Mouse (Mus musculus) midbrain, postnatal 0 days (tissue): ENCODE results near the gene Rffl. TPM values are rescaled to one million over a fixed set of nuclear protein-coding genes. Genes with fewer than 3 reads are reported as not detected.

Experiments
- ATAC-seq: fragments of 200-750 bp; cut with Nextera tagmentation; 2 replicates; pipeline ENCODE4 v1.8.0; 2017; ENCODE audit warnings: moderate number of reproducible peaks, mild to moderate bottlenecking, moderate TSS enrichment, moderate library complexity; ENCODE audit not compliant: low FRiP score
- DNase-seq: peaks from one replicate; pipeline ENCODE4 v3.0.0-alpha.2; 2015; ENCODE audit warnings: low spot score
- H3K27ac ChIP-seq: fragments of 300-500 bp; sonication (generic); 2 replicates; pipeline ENCODE4 v1.5.1; 2014; ENCODE audit warnings: low read depth, mild to moderate bottlenecking, low read length, mixed read lengths
- H3K27me3 ChIP-seq: fragments of 300-500 bp; sonication (generic); 2 replicates; pipeline ENCODE4 v1.6.1; 2014; ENCODE audit warnings: low read length, control low read depth, mixed read lengths; ENCODE audit not compliant: insufficient read depth
- H3K36me3 ChIP-seq: fragments of 300-500 bp; sonication (generic); 2 replicates; pipeline ENCODE4 v1.6.1; 2014; ENCODE audit warnings: low read length, control low read depth, mixed read lengths; ENCODE audit not compliant: insufficient read depth
- H3K4me1 ChIP-seq: fragments of 300-500 bp; sonication (generic); 2 replicates; pipeline ENCODE4 v1.6.1; 2014; ENCODE audit warnings: mild to moderate bottlenecking, control low read depth, antibody characterized with exemption, low read length, mixed read lengths; ENCODE audit not compliant: insufficient read depth
- H3K4me2 ChIP-seq: fragments of 300-500 bp; sonication (generic); 2 replicates; pipeline ENCODE4 v1.6.1; 2014; ENCODE audit warnings: low read depth, mild to moderate bottlenecking, low read length, mixed read lengths; ENCODE audit not compliant: poor library complexity, severe bottlenecking
- H3K4me3 ChIP-seq: fragments of 300-500 bp; sonication (generic); 2 replicates; pipeline ENCODE4 v1.5.1; 2014; ENCODE audit warnings: low read depth, mild to moderate bottlenecking, low read length, moderate library complexity
- H3K9ac ChIP-seq: fragments of 300-500 bp; sonication (generic); replicated peaks from 2 replicates; pipeline ENCODE4 v1.6.1; 2014; ENCODE audit warnings: mild to moderate bottlenecking, low read length, moderate library complexity, mixed read lengths; ENCODE audit not compliant: poor library complexity, severe bottlenecking
- H3K9me3 ChIP-seq: fragments of 300-500 bp; sonication (generic); 2 replicates; pipeline ENCODE4 v1.6.1; 2016; ENCODE audit warnings: low read length, control low read depth
- CTCF ChIP-seq: IDR thresholded peaks from 2 replicates; pipeline ENCODE4 v1.5.1; 2016; ENCODE audit warnings: antibody characterized with exemption, mild to moderate bottlenecking
- WGBS: fragments of 180-500 bp; shearing (Covaris S2); extraction: QIAGEN DNeasy Blood & Tissue Kit; methylation state at CpG from one replicate; pipeline ENCODE4 v1.1.7; 2014; 5-methylcytosine and 5-hydroxymethylcytosine counted together
- polyA plus RNA-seq: library from polyadenylated mRNA; unstranded; fragments of >200 nt; fragmentation: Nextera tagmentation; extraction: Ambion mirVana; gene quantifications from 2 replicates; pipeline ENCODE4 v1.2.1, GENCODE M21; 2015
- total RNA-seq: library from RNA; depleted of rRNA; stranded (reverse); fragments of >200 nt; gene quantifications from 2 replicates; pipeline ENCODE4 v1.2.3, GENCODE M21; 2014

Rffl gene
- total and polyA plus RNA-seq, 2 experiments from 2014 or later: 2.0 TPM

DNA sequence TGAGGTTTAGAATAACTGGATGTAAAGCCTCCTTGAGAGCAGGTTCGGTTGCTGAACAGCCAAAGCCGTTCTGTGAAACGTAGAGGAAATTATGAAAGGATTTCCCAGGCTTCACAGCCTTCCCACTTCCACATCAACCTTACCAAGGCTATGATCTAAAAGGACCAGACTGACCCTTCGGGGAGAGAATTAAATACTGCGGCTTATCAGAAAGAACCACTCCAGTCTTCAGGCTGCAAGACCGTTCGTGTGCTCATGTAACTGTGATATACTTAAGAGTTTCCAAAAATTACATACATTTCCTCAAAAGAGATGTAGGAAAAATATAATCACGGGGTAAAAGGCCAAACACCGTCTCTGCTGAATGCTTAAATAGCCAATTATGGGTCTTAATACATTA lies 8.4 kb downstream of the Rffl start:
- Histone ChIP-seq H3K9ac (no peak overlapping the region), H3K27ac (no peak overlapping the region), H3K36me3 (no peaks in the 10 kb centered on the region), H3K4me3 (no peak overlapping the region), H3K4me1 (no peaks in the 10 kb centered on the region), H3K4me2 (no peak overlapping the region), H3K27me3 (no peaks in the 10 kb centered on the region), H3K9me3 (no peaks in the 10 kb centered on the region)
- ATAC-seq: no peak
- no peak for TF ChIP-seq CTCF
- no peak for DNase-seq
- 51% methylated on average over 9 of the region's 9 CpGs for WGBS

DNA sequence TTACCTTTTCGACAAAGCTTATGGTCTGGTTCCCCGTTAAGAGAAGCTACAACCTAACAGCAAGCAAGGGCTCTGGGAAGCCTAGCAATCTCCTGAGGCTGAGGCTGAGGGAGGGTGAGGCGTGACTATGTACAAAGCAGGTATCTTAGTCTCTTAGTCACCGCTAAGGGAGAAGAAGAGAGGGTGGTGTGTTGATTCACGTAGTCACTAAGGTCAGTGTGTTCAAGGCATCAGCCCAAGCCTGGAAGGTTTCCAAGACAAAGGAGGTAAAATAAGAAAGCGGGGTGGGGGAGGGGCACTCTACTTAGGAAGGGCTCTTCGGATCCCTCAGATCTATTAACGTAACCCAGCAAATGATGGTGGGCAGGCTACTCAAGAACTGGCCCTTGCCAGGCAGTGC lies 9.5 kb downstream of the Rffl start:
- H3K9me3 ChIP-seq: no peaks in the 10 kb centered on the region
- H3K4me3 ChIP-seq: no peak overlapping the region
- no peak overlapping the region for H3K9ac ChIP-seq
- no peaks in the 10 kb centered on the region for H3K27me3 ChIP-seq
- H3K27ac ChIP-seq: no peak overlapping the region
- no peak overlapping the region for H3K4me2 ChIP-seq
- 73% methylated on average over 8 of the region's 8 CpGs for WGBS
- H3K4me1 ChIP-seq: no peaks in the 10 kb centered on the region
- ATAC-seq: no peak
- no peak for TF ChIP-seq CTCF
- no peaks in the 10 kb centered on the region for H3K36me3 ChIP-seq
- DNase-seq: no peak

DNA sequence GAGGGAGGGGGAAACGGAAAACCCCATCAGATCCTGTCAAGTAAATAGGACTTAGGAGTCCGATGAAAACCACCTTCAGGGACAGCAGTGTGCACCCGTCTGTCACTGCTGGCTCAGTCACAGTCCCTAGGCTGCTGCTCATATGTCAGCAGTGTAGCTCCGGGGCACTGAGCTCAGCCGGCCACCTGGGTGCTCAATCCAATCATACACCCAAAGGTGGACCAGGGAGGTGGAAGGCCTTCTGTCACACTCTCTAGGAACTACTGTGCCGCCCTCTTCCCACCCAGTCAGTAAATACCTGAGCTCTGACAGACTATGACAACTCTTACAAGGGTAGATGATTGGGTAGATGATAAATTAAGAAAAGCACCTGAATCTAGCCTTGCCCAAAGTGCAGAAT lies 10.3 kb downstream of the Rffl start:
- DNase-seq: no peak
- WGBS: 80% methylated on average over 6 of the region's 6 CpGs
- Histone ChIP-seq H3K4me3 (no peak overlapping the region), H3K4me2 (no peak overlapping the region), H3K4me1 (no peaks in the 10 kb centered on the region), H3K27me3 (no peaks in the 10 kb centered on the region), H3K9ac (no peak overlapping the region), H3K36me3 (no peaks in the 10 kb centered on the region), H3K27ac (no peak overlapping the region), H3K9me3 (no peaks in the 10 kb centered on the region)
- ATAC-seq: no peak
- TF ChIP-seq CTCF: no peak

DNA sequence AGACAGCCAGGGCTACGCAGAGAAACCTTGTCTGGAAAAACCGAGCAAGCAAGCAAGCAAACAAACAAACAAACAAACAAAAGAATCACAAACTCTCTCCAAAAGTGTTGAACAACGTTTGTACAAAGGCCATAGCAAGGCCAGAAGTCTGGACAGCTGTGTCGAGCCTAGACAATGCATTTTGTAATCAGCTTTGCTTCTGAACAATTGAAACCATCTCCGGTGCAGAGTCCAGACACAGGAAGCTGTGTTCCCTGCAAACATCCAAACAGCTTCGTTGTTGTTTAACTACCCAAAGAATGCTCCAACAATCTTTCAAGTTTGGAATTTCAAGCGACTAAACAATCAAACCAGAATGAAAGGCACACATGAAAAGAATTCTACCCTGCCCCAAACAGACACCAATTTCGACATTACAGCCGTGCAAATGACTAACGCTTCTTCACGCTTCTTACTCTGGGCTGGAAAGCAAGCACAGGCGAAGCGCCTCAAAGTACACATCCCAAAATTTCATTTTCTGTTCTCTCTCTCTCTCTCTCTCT lies 13.6 kb downstream of the Rffl start:
- H3K4me1 ChIP-seq: no peaks in the 10 kb centered on the region
- H3K4me3 ChIP-seq: no peak overlapping the region
- no peaks in the 10 kb centered on the region for H3K9me3 ChIP-seq
- H3K27me3 ChIP-seq: no peaks in the 10 kb centered on the region
- no peak overlapping the region for H3K27ac ChIP-seq
- no peak overlapping the region for H3K4me2 ChIP-seq
- ATAC-seq: no peak
- no peak for TF ChIP-seq CTCF
- H3K9ac ChIP-seq: no peak overlapping the region
- 76% methylated on average over 13 of the region's 13 CpGs for WGBS
- no peaks in the 10 kb centered on the region for H3K36me3 ChIP-seq
- DNase-seq: no peak

DNA sequence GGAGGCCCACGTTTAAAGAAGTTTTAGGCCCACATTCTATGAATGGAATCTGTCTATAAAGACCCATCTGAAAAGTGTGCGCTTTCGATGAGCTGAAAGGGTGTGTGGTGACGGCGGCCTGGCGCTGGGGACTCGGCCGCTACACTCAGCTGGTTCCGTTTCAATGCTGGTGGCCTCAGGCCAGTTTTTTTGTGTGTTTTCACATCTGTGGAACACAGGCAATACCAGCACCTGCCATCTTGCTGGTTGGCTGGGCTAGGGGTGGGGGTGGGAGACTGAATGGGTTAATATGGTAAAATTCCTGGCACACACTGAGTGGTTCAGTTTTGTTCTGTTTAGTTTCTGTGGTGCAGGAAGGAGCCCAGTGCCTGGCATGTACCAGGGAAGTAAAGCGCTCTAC lies 15.0 kb downstream of the Rffl start:
- Histone ChIP-seq H3K9me3 (no peaks in the 10 kb centered on the region), H3K4me1 (no peaks in the 10 kb centered on the region), H3K4me3 (no peak overlapping the region), H3K9ac (no peak overlapping the region), H3K4me2 (no peak overlapping the region), H3K27me3 (no peaks in the 10 kb centered on the region), H3K27ac (no peak overlapping the region), H3K36me3 (no peaks in the 10 kb centered on the region)
- whole genome bisulfite sequencing: 52% methylated on average over 10 of the region's 10 CpGs
- TF ChIP-seq CTCF: no peak
- DNase-seq: no peak
- ATAC-seq: no peak

DNA sequence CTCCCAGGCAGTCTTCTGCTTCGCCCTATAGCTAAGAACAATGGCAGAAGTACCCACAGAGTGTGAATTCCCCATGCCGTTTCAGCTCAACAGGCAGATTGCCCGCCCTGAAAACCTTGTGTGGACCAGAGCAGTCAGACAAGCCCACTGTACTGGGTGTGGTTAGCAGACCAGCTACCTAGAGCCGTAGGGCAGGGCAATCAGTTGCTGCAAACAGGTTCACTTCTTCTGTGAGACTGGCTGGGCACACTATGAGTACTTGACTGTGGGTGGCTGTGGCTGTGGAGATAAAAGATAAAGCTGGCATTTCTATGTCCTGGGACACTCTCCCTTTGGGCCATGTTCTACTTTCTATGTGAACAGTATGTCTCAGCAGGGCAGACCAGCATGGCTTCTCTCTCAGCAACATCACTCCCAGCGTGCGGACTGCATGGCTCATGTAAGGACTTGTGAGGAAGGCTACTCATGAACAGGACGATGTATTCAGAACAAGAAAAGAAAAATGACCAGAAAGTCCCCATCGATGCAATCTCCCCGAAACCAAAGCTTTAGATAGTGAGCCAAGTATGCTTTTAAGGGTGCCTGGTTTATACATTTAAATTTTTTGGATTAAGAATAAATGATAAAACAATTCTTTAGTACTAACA lies 15.6 kb downstream of the Rffl start:
- H3K9ac ChIP-seq: no peak overlapping the region
- H3K36me3 ChIP-seq: no peaks in the 10 kb centered on the region
- no peaks in the 10 kb centered on the region for H3K9me3 ChIP-seq
- ATAC-seq: no peak
- H3K27ac ChIP-seq: no peak overlapping the region
- H3K4me2 ChIP-seq: no peak overlapping the region
- no peak overlapping the region for H3K4me3 ChIP-seq
- WGBS: 77% methylated on average over 9 of the region's 9 CpGs
- TF ChIP-seq CTCF: no peak
- no peak for DNase-seq
- H3K27me3 ChIP-seq: no peaks in the 10 kb centered on the region
- no peaks in the 10 kb centered on the region for H3K4me1 ChIP-seq
